Mouse (Mus musculus) hindlimb bud, embryonic 11.5 days (tissue): Measurements from ENCODE around the gene Atp10a.

ENCODE experiments used
- DNase-seq: peaks from one replicate; pipeline ENCODE4 v3.0.0-alpha.2; 2012; ENCODE audit warnings: low read depth, low spot score; ENCODE audit errors: extremely low spot score

The Atp10a gene

DNA sequence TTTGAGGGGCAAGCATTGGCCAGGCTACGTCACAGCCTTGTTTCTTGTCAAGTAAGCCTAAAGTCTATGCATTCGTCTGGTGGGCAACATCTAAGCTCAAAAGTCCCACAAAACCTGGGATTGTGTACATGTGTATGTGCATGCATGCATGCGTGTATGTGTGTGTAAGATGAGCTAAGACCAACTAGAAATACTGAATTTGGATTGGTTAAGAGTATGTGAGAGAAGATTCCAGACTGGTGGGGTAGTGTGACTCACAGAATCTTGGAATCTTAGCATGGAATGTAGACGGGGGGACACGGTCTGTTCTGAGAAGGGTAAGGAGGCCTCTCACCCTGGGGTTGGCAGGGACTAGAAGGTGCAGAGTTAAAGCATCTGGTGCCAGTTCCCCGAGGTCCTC, at the start of gene Atp10a:
Gene Atp10a (plus strand): TSS at position 301 of the 400 bp plus-strand sequence.
- DNase-seq, result no peak

DNA sequence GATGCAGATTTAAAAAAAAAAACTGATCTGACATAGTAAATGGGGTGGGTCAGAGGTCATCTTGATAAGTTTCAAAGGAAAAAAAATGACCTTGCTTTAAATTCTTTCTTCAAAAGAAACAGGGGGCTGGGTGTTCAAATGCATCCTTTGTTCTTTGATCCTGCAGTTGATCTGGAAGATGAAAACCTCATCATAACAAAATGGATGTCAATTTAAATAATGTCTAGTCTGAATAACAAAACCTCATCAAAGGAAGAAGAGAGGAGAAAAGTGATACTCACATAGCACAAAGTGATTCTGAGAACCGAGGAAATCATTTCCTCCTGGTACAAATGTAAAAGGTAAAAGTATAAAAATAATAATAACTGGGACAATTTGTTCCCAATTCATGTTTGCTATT, 37.9 kb upstream of the Atp10a start:
- DNase-seq, result no peak

DNA sequence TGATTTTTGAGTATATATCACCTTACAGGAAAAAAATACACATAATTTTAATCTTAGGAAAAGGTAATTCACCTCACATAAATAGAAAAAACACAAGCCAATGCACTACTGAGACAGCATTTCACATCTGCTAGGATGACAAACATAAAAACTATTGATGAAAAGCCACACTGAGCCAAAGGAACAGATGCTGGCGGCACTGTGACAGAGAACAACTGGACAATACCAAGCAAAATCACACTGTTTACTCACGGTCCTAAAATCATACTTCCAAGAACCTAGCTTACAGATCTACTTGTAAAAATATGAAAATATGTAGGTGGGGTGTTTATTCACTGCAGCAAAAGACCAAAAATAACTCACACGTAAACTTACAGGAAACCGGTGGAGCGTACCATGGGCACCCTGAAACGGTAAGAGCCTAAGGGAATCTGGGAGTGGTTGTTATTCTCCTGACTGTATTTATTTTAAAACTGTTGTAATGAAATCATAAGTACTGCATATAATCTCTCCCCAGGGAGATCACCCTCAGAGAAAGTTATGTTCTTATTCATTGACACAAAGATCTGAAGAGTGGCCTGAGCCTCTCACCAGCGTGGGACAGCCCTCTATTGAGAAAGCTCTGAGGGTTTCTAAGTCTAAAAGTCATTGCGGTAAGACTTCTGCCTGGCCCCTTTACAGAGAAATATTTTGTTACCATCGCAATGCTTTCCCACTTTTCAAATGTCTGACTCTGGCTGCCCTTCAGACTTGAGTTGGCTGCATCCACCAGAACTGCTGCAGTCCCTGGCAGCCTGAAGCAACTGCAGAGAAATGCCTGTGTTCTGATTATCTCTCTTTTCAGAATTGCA, 29.4 kb upstream of the Atp10a start:
- DNase-seq, result no peak

DNA sequence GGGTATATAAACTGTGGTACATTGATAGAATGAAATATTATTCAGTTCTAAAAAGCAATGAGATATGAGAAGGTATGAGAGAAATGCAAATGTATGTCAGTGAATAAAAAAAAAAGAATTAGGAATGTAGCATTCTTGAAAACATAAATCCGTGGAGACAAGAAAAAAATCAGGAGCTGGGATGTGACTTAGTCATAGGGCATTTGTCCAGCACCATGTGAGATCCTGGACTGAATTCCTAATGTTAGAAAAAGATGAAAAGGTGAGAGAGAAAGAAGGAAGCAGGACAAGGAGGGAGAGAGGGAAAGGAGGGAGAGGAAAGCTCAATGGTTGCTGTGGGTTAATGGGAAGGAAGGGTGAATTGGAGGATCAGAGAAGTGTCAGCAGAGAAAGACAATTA, 28.6 kb upstream of the Atp10a start:
- DNase-seq, result no peak

DNA sequence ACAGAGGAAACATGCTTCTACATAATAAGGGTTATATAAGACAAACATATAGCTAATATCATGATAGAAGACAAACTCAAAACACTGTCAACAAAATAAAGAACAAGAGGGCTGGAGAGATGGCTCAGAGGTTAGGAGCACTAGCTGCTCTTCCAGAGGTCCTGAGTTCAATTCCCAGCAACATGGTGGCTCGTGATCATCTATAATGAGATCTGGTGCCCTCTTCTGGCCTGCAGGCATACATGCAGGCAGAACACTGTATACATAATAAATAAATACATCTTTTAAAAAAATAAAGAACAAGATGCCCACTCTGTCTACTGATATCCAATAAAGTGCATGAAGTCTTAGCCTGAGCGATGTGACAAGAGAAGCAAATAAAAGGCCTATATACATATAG, 26.7 kb upstream of the Atp10a start:
- no peak for DNase-seq

DNA sequence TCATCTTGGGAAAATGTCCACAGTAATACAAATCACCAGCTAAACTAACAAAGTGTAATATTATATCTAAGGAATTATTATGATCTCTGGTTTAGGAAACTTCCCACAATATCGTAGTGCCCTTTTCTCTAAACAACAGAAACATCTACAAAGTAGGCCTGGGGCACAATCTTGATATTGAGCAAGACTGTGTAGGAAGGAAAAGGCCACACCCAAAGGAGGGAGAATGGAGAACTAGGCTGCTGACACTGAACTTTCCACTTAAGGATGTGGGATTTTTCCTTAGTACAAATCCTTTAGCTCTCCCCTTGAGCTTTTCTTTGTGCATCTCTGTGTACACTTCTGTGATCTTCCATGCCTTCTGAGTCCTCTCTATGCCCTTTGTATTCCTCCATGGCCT, 22.3 kb upstream of the Atp10a start:
- no peak for DNase-seq

DNA sequence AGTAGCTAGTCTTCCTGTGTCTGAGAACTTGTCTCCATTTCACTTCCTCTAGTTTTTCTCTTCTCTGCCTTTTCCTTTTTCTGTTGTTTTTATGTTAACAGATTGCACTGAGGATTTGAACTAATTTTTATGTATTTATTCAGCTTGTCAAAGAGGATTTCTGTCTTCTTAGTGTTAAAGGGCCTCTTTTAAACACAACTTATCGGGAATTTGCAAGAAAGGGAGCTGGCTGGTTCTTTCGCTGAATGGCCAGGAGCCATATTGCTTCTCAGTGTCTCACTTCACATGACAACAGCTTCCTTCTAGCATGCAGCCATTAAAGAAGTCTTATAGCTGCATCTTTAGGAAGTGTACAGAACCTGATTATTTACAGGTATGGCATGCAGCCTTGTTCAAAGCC, 16.3 kb upstream of the Atp10a start:
- no peak for DNase-seq

DNA sequence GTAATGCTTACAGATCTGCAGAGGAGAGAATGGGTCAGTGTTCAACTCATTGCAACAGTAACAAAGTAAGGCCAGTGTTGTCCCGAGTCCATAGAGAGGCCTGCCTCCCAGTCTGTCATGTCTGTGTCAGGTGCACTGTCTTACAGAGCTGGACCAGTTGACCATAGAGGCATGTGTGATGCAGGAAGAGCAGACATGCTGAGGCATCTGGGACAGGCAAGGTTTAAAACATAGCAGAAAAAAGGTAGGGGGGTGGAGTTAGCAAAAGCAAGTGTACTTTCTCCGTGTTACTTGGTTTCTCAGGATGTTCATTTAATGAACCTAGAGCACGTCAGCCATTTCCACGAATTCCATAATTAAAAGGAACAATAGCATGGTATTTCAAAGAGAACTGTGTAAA, 15.5 kb upstream of the Atp10a start:
- no peak for DNase-seq

DNA sequence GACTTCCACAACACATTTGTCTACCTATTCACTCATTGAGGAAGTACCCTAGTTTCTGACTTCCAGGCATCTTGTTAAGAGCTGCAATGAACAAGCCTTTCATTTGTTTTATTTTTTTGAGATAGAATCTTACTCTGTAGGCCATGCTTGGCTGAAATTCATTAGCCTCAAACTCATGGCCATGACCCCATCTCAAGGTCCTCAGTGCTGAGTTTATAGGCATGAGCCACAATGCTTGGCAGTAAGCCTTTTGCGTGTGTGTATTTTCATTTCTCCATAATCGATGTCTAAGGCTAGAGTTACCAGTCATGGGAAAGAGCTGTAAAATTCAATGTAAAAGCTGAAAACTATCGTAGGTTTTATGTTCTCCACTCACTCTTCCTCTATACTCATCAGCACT, 14.1 kb upstream of the Atp10a start:
- no peak for DNase-seq

DNA sequence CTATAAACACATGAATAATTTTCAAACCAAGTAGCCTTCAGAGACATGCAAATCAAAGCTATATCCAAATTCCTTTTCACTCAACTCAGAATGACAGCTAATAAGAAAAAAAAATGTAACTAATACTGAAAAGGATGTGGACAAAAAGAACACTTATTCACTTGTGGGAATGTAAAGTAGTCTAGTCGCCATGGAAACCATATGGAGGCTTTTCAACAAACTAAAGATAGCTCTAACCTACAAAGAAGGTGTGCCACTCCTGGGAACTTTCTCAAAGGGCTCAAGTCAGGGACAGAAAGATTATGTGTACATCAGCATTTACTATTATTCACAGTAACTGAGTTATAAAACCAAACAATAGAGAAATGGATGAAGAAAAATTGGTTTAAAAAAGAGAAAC, 8.6 kb upstream of the Atp10a start:
- no peak for DNase-seq

DNA sequence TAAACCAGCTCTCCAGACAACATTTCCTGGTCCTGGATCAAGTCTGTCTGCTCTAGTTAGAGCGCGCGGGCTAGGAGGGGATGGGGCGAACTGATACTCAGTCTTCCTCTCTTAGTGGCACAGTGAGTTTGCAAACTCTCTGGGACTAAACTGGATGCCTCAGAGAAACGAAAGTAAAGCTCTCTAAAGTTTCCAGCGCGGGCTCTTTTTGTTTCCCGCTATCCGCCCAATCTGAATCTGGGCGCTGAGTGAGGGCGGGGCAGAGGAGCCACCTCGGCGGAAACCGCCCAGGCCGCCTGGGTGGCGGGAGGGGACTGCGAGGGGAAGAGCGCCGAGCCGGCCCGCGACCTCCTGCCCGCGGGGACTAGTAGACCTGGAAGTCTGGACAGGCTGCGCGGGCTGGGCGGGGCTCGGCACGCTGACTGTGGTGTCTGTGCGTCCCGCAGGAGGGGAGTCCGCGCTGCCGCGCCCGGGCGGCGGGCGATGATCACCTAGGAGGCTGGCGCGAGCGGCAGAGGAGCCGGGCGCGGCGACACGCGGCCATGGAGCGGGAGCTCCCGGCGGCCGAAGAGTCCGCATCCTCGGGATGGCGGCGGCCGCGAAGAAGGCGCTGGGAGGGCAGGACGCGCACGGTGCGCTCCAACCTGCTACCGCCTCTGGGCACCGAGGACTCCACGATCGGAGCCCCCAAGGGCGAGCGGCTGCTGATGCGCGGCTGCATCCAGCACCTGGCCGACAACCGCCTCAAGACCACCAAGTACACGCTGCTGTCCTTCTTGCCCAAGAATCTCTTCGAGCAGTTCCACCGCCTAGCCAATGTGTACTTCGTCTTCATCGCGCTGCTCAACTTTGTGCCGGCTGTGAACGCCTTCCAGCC, 2.2 kb downstream of the Atp10a start:
- no peak for DNase-seq

DNA sequence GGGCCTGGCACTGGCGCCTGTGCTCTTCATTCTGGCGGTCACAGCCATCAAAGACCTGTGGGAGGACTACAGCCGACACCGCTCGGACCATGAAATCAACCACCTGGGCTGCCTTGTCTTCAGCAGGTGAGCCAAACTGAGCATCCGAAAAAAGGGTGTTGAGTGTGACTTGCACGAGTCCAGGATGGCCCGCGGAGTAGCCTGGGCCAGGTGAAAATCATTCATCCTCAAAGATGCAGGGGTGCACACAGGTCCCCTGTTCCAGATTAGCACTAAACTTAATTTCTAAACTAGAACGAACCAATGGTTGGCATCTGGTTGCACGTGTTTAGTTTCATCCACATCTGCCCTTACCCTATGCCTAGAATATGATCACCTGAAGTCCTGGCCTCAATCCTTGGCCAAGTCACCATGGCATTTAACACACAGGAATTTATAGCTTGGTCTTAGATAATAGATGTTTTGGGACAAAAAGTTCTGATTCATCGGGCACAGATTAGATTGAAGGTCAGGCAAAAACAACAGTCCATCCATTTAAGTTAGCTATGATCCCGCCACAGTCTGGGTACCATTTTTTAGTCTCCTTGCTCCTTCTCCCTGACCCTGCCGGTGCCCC, 2.9 kb downstream of the Atp10a start:
- DNase-seq, result no peak

DNA sequence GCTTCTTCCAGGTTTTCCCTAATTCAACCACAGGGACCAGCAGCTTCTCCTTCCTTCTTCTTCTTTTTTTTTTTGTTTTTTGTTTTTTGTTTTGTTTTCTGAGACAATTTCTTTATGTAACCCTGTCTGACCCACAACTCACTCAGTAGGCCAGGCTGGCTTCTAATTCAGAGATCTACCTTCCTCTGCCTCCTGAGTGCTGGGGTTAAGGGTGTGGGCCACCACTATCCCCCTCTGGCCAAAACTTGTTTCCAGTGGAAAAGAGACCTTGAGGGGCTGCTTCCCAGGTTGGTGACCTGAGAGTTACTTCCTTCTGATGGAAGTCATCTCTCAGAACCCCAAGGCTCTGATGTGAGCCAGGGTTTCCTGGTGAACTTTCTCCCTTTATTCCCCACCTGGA, 4.1 kb downstream of the Atp10a start:
- DNase-seq, result no peak

DNA sequence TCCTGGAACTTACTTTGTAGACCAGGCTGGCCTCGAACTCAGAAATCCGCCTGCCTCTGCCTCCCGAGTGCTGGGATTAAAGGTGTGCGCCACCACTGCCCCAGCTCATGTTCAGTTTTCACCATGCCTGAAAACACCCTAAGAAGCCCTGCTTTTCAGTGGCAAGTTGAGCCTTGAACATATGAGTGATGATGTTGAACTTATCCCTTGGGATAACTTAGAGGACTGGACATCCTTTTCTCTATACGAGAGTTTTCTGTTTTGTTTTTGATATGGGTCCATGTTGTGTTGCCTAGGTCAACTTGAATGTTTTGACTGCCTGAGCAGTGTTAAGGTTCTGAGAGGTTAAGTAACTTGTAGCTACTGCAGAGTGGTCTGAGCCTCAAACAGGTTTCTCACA, 4.7 kb downstream of the Atp10a start:
- DNase-seq, result no peak

DNA sequence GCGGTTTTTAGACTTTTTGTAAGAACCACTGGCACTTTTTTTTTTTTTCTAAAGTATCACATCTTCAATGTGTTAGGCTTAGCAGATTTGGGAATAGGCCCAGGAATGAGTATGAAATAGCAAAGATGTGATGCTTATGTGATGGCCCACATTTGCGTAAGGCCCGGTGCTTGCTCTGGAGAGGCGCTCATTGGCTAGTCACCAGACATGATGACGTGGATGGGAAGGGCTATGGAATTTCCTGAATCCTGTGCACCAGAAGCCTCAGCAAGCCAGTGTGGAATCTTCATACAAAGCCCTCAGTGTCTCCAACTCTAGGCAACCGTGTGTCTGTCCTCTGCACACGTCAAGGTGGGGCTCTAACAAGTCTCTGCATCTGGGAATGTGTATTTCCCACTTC, 5.1 kb downstream of the Atp10a start:
- DNase-seq, result no peak

DNA sequence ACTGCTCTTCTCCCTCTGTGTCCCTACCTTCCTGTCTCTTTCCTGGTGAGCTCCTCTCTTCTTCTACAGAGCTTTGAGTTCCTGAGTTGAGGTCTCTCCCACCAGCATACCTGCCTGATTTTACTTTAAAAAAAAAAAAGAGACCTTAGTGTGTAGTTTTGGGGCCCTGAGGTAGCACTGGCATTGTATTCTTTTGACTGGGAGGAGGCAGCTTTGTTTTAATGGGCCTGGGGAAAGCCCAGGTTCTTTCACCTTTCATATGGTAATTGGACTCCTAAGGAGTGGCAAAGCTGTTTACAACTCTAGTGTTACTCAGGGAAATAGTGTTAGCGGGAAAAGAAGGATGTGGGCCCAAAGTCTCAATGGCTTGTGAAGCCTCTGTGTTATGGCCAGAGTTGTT, 12.7 kb downstream of the Atp10a start:
- DNase-seq, result no peak

DNA sequence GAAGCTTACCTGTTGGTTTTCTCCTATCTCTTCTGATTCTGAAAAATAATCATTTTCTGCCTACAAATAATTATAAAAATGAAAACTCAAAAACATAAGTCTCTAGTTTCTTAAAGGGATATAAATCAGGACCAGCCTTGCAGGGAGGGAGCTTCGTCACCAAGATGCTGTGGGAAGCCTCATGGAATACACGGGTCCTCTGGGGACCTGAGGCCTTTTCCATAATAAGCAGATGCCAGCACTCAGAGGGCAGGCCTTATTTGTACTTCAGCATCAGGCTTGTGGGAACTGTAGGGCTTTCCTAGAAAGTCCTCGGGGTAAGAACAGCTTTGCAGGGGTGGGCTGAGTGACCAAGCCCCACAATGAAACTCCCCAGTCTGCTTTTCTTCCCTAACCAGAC, 20.1 kb downstream of the Atp10a start:
- no peak for DNase-seq

DNA sequence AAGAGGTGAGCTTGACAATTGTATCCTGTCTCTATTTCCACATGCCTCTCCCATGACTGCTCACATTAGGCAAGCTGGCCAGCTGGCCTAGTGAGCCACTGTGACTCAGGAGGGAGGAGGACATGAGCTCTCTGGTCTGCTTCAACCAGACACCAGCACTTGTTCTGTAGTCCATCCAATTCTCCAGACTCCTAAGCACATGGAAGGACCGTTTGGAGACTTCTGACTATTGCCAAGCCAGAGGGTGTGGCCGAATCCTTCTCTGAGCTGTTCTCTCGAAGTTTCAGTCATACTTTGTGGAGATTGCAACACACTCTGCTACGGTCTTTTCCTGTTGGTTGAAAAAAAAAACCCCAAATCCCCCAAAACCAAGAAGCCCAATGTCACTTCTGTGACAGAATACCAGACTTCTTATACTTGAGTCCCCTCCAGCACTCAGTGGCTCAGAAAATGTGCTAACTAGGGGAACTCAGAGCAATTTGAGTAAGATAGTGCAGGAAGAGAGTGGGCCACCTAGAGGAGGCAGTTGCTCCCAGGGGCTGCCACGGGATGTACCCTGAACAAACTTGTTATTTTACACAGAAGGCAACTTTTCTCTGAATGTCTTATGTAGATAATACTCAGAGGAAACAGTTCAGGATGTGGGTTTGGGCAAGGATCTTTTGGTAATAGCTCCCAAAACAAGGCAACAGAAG, 21.3 kb downstream of the Atp10a start:
- DNase-seq, result no peak

DNA sequence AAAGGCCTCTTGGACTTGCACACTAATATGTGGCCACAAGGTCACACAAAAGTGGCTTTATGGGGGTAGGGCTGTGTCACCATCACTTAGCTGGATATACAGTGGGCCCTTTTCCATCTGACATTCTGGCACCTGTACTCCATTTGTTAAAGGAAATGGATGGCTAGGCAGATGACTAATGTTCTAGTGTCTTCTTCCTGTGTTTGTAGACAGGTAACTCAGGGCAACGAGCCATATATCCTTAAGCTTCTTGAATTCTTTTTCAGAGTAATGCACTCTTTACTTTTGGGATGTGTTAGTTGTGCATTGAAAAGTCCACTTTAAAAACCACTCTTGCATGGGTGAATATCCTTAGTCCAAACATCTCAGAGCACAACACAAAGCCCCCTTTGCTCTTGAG, 30.0 kb downstream of the Atp10a start:
- no peak for DNase-seq

DNA sequence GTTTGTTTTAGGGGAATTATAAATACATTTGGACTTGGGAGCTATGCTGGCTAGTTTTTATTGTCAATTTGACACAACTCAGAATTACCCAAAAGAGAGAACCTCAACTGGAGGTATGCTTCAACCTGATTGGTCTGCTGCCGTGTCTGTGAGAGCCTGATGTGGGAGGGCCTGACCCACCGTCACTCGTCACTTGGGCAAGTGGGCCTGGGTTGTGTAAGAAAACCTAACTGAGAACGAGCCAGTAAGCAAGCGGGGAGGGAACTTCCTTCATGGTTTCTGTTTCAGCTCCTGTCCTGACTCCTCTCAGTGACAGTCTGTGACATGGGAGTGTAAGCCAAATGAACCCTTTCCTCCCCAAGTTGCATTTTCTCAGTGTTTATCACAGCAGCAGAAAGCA, 30.6 kb downstream of the Atp10a start:
- DNase-seq, result no peak

DNA sequence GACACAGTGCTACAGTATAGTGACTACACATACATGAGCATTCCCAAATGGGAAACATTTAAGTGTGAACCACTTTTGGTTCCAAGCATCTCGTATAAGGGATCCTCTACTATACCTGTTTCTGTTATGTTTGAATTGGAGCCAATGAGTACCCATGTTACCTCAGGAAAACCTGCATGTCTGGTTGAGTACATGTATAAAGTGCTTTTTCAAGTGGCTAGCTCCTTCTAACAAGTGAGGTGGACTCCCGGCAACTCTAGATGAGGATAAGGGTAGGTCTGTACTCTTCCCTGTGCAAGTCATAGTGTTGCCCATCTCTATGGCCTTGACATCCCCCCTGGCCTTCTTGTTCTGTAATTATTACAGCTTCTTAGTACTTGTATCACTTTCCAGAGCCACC, 31.0 kb downstream of the Atp10a start:
- DNase-seq, result no peak
